Mouse (Mus musculus) brain, embryonic 14.5 days (tissue): ENCODE results near the gene Uso1.

Source experiments
- CTCF ChIP-seq: fragments of 200-500 bp; IDR thresholded peaks from 2 replicates; pipeline ENCODE4 v1.5.1; 2012; ENCODE audit warnings: inconsistent platforms, mild to moderate bottlenecking, moderate library complexity, borderline replicate concordance; ENCODE audit not compliant: insufficient read depth, insufficient read length; ENCODE audit errors: extremely low read depth
- POLR2A ChIP-seq: fragments of 200-500 bp; IDR thresholded peaks from 2 replicates; pipeline ENCODE4 v1.6.1; 2012; ENCODE audit warnings: mild to moderate bottlenecking, inconsistent platforms, borderline replicate concordance; ENCODE audit not compliant: poor library complexity, insufficient read depth, insufficient read length, severe bottlenecking; ENCODE audit errors: extremely low read depth

DNA sequence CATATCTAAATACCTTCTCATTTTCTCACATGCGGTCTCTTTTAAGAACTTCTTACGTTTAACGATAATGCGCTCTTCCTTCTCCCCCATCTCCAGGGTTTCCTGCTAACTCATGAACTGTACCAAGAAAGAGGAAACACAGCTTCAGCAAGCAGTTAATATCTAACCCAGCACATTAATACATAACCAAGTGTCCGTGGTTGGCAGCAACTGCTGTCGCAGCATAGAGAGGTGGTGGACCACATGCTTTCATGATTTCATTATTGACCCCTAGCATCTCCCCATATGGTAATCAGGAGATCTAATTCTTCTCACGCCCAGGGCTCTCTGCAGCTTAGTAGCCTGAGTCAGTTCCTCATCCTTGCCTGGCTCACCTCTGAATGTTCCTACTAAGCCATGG is 67.4 kb downstream of the Uso1 start:
- TF ChIP-seq POLR2A, result no peak
- TF ChIP-seq CTCF, result no peak
